Mouse (Mus musculus): ENCODE measurements at regions not wholly inside any gene's neighbourhood (a gene's known extent, or its start where the extent isn't known, plus 50 kb on each side); places are given as distances from the start of the nearest gene placed in this dataset.
A peak's percentile ranks its signal among the peaks of the same experiment; 100 is the strongest.

GRCm38 (mm10) chr16:57823329-57823728 is 68.8 kb upstream of the Col8a1 start:
- no peak overlapping the region for H3K4me3 ChIP-seq (ENCODE audit: low read depth, low read length)
- WGBS = 50% methylated on average over 3 of the region's 3 CpGs
- H3K27me3 ChIP-seq (replicated peaks; ENCODE audit: control insufficient read depth, insufficient read depth, low read length) = no peaks in the 10 kb centered on the region
- no peak for ATAC-seq (replicated peaks; ENCODE audit: low FRiP score, low TSS enrichment, low read depth)
- H3K9me3 ChIP-seq (ENCODE audit: control insufficient read depth, low read length) = no peaks in the 10 kb centered on the region
- H3K4me2 ChIP-seq (ENCODE audit: low read length) = no peak overlapping the region
- H3K9ac ChIP-seq (ENCODE audit: low read length) = no peak overlapping the region
- no peak overlapping the region for H3K27ac ChIP-seq (ENCODE audit: low read depth)
- no peaks in the 10 kb centered on the region for H3K36me3 ChIP-seq (ENCODE audit: control insufficient read depth, insufficient read depth, low read length)
- no peak for DNase-seq (ENCODE audit: low spot score)
- H3K4me1 ChIP-seq (replicated peaks; ENCODE audit: control insufficient read depth, insufficient read depth, low read length) = no peaks in the 10 kb centered on the region

GRCm38 (mm10) chr16:57845416-57845815 is 90.9 kb upstream of the Col8a1 start:
- Histone ChIP-seq H3K27ac (ENCODE audit: low read depth) (no peak overlapping the region), H3K4me1 (replicated peaks; ENCODE audit: control insufficient read depth, insufficient read depth, low read length) (no peaks in the 10 kb centered on the region), H3K9ac (ENCODE audit: low read length) (no peak overlapping the region), H3K4me3 (ENCODE audit: low read depth, low read length) (no peak overlapping the region), H3K4me2 (ENCODE audit: low read length) (no peak overlapping the region), H3K9me3 (ENCODE audit: control insufficient read depth, low read length) (no peaks in the 10 kb centered on the region), H3K27me3 (replicated peaks; ENCODE audit: control insufficient read depth, insufficient read depth, low read length) (no peaks in the 10 kb centered on the region), H3K36me3 (ENCODE audit: control insufficient read depth, insufficient read depth, low read length) (no peaks in the 10 kb centered on the region)
- ATAC-seq (replicated peaks; ENCODE audit: low FRiP score, low TSS enrichment, low read depth) (no peak), DNase-seq (ENCODE audit: low spot score) (peak; percentile 65)

DNA sequence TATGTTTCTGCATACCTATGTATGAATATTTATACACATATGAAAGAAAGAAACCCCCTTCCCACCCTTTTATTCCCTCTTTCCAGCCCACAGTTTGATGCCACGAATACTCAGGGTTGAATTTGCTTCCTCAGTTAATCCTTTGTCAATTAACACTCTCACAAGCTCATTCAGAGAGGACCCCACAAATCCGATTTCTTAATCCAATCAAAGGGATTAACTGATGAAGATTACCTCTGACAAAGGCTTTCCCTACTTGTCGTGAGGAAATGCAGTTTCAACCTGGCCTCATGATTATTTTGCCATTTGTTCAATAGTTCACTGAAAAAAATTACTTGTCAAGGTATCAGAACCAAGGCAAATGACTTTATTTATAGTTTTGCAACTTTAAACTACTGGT is 91.8 kb upstream of the Col8a1 start:
- no peak overlapping the region for H3K4me3 ChIP-seq (ENCODE audit: low read depth, low read length)
- H3K36me3 ChIP-seq (ENCODE audit: control insufficient read depth, insufficient read depth, low read length) = no peaks in the 10 kb centered on the region
- no peak overlapping the region for H3K4me2 ChIP-seq (ENCODE audit: low read length)
- H3K27me3 ChIP-seq (replicated peaks; ENCODE audit: control insufficient read depth, insufficient read depth, low read length) = no peaks in the 10 kb centered on the region
- ATAC-seq (replicated peaks; ENCODE audit: low FRiP score, low TSS enrichment, low read depth) (no peak), DNase-seq (ENCODE audit: low spot score) (no peak)
- no peaks in the 10 kb centered on the region for H3K9me3 ChIP-seq (ENCODE audit: control insufficient read depth, low read length)
- no peaks in the 10 kb centered on the region for H3K4me1 ChIP-seq (replicated peaks; ENCODE audit: control insufficient read depth, insufficient read depth, low read length)
- 45% methylated on average over 3 of the region's 3 CpGs for WGBS
- H3K9ac ChIP-seq (ENCODE audit: low read length) = no peak overlapping the region
- H3K27ac ChIP-seq (ENCODE audit: low read depth) = no peak overlapping the region

- Histone ChIP-seq H3K27ac (ENCODE audit: low read depth) (no peak overlapping the region), H3K4me2 (ENCODE audit: low read length) (no peak overlapping the region), H3K9ac (ENCODE audit: low read length) (no peak overlapping the region), H3K36me3 (ENCODE audit: control insufficient read depth, insufficient read depth, low read length) (no peaks in the 10 kb centered on the region), H3K9me3 (ENCODE audit: control insufficient read depth, low read length) (no peaks in the 10 kb centered on the region), H3K4me3 (ENCODE audit: low read depth, low read length) (no peak overlapping the region), H3K4me1 (replicated peaks; ENCODE audit: control insufficient read depth, insufficient read depth, low read length) (no peaks in the 10 kb centered on the region), H3K27me3 (replicated peaks; ENCODE audit: control insufficient read depth, insufficient read depth, low read length) (no peaks in the 10 kb centered on the region)
- DNase-seq (ENCODE audit: low spot score) (no peak), ATAC-seq (replicated peaks; ENCODE audit: low FRiP score, low TSS enrichment, low read depth) (no peak)
- WGBS = 60% methylated on average over 2 of the region's 2 CpGs
Observed at GRCm38 (mm10) chr16:57851854-57852253, 97.3 kb upstream of the Col8a1 start.

- no peak for ATAC-seq (replicated peaks; ENCODE audit: low FRiP score, low TSS enrichment, low read depth)
- WGBS = 88% methylated on average over 3 of the region's 3 CpGs
- no peaks in the 10 kb centered on the region for H3K9me3 ChIP-seq (ENCODE audit: control insufficient read depth, low read length)
- no peak overlapping the region for H3K9ac ChIP-seq (ENCODE audit: low read length)
- no peak for DNase-seq (ENCODE audit: low spot score)
- no peak overlapping the region for H3K4me3 ChIP-seq (ENCODE audit: low read depth, low read length)
- no peak overlapping the region for H3K4me2 ChIP-seq (ENCODE audit: low read length)
- no peaks in the 10 kb centered on the region for H3K27me3 ChIP-seq (replicated peaks; ENCODE audit: control insufficient read depth, insufficient read depth, low read length)
- no peak overlapping the region for H3K27ac ChIP-seq (ENCODE audit: low read depth)
- H3K36me3 ChIP-seq (ENCODE audit: control insufficient read depth, insufficient read depth, low read length) = no peaks in the 10 kb centered on the region
- no peaks in the 10 kb centered on the region for H3K4me1 ChIP-seq (replicated peaks; ENCODE audit: control insufficient read depth, insufficient read depth, low read length)
Observed at GRCm38 (mm10) chr16:57852838-57853460, 98.4 kb upstream of the Col8a1 start.

DNA sequence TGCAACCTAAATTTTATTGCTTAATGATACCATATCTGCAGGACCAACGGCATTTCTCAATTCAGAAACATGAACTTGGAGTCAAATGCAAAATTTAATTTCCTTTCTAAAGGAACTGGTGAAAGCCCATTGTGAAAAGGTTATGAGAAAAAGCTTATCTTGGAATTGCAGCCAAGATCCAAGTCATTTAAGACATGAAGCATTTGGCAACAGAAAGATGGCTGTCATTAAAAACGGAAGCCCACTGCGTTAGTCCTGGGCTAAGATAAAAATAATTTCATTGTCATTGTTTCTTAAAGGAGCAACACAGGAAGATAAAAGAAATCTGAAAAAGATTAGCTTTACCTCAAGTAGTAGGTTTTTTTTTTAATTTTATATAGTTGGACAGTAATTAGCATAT is 99.2 kb upstream of the Col8a1 start:
- ATAC-seq (replicated peaks; ENCODE audit: low FRiP score, low TSS enrichment, low read depth) (no peak), DNase-seq (ENCODE audit: low spot score) (no peak)
- Histone ChIP-seq H3K4me3 (ENCODE audit: low read depth, low read length) (no peak overlapping the region), H3K9me3 (ENCODE audit: control insufficient read depth, low read length) (no peaks in the 10 kb centered on the region), H3K27me3 (replicated peaks; ENCODE audit: control insufficient read depth, insufficient read depth, low read length) (no peaks in the 10 kb centered on the region), H3K27ac (ENCODE audit: low read depth) (no peak overlapping the region), H3K36me3 (ENCODE audit: control insufficient read depth, insufficient read depth, low read length) (no peaks in the 10 kb centered on the region), H3K4me2 (ENCODE audit: low read length) (no peak overlapping the region), H3K9ac (ENCODE audit: low read length) (no peak overlapping the region), H3K4me1 (replicated peaks; ENCODE audit: control insufficient read depth, insufficient read depth, low read length) (no peaks in the 10 kb centered on the region)
- 68% methylated on average over 3 of the region's 3 CpGs for WGBS

GRCm38 (mm10) chr16:57857071-57857470 is 102.5 kb upstream of the Col8a1 start:
- Histone ChIP-seq H3K27ac (ENCODE audit: low read depth) (no peak overlapping the region), H3K4me3 (ENCODE audit: low read depth, low read length) (no peak overlapping the region), H3K36me3 (ENCODE audit: control insufficient read depth, insufficient read depth, low read length) (no peaks in the 10 kb centered on the region), H3K27me3 (replicated peaks; ENCODE audit: control insufficient read depth, insufficient read depth, low read length) (no peaks in the 10 kb centered on the region), H3K4me2 (ENCODE audit: low read length) (no peak overlapping the region), H3K9me3 (ENCODE audit: control insufficient read depth, low read length) (no peaks in the 10 kb centered on the region), H3K9ac (ENCODE audit: low read length) (no peak overlapping the region), H3K4me1 (replicated peaks; ENCODE audit: control insufficient read depth, insufficient read depth, low read length) (no peaks in the 10 kb centered on the region)
- ATAC-seq (replicated peaks; ENCODE audit: low FRiP score, low TSS enrichment, low read depth) = no peak
- WGBS = 17% methylated on average over 1 of the region's 1 CpGs
- no peak for DNase-seq (ENCODE audit: low spot score)

- Histone ChIP-seq H3K36me3 (ENCODE audit: control insufficient read depth, insufficient read depth, low read length) (no peaks in the 10 kb centered on the region), H3K4me3 (ENCODE audit: low read depth, low read length) (no peak overlapping the region), H3K27ac (ENCODE audit: low read depth) (no peak overlapping the region), H3K9me3 (ENCODE audit: control insufficient read depth, low read length) (no peaks in the 10 kb centered on the region), H3K4me2 (ENCODE audit: low read length) (no peak overlapping the region), H3K9ac (ENCODE audit: low read length) (no peak overlapping the region), H3K4me1 (replicated peaks; ENCODE audit: control insufficient read depth, insufficient read depth, low read length) (no peaks in the 10 kb centered on the region), H3K27me3 (replicated peaks; ENCODE audit: control insufficient read depth, insufficient read depth, low read length) (no peaks in the 10 kb centered on the region)
- WGBS = 8% methylated on average over 2 of the region's 2 CpGs
- DNase-seq (ENCODE audit: low spot score) (no peak), ATAC-seq (replicated peaks; ENCODE audit: low FRiP score, low TSS enrichment, low read depth) (no peak)
Observed at GRCm38 (mm10) chr16:57858151-57858764, 103.7 kb upstream of the Col8a1 start.

DNA sequence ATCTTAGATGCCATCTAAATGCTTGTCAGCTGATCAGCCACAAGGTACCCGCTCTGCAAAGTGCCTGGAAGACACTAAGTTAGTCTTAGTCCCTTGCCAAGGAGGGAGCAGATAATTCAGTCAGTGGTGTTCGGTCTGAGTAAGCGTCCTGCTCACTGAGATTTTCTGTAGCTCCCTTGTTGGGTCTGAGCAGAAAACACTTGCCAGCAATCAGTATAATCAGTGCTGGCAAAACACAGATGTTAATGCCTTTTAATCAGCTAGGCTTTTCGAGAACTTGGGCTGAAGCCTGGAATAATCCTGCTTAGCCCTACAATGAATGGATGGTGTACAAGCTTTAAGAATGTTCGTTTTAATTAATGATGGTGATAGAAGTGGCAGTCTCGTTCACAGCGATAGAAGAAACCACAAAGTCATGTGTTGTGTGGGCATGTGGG is 104.2 kb upstream of the Col8a1 start:
- no peak overlapping the region for H3K9ac ChIP-seq (ENCODE audit: low read length)
- H3K4me3 ChIP-seq (ENCODE audit: low read depth, low read length) = no peak overlapping the region
- 42% methylated on average over 7 of the region's 7 CpGs for WGBS
- no peak overlapping the region for H3K4me2 ChIP-seq (ENCODE audit: low read length)
- no peaks in the 10 kb centered on the region for H3K9me3 ChIP-seq (ENCODE audit: control insufficient read depth, low read length)
- H3K27me3 ChIP-seq (replicated peaks; ENCODE audit: control insufficient read depth, insufficient read depth, low read length) = no peaks in the 10 kb centered on the region
- DNase-seq (ENCODE audit: low spot score) = no peak
- H3K27ac ChIP-seq (ENCODE audit: low read depth) = no peak overlapping the region
- no peak for ATAC-seq (replicated peaks; ENCODE audit: low FRiP score, low TSS enrichment, low read depth)
- no peaks in the 10 kb centered on the region for H3K36me3 ChIP-seq (ENCODE audit: control insufficient read depth, insufficient read depth, low read length)
- H3K4me1 ChIP-seq (replicated peaks; ENCODE audit: control insufficient read depth, insufficient read depth, low read length) = no peaks in the 10 kb centered on the region

All from intestine, embryonic 14.5 days (tissue).